Mouse (Mus musculus) forebrain, embryonic 11.5 days (tissue): ENCODE data around the gene Arih1. TPM values are rescaled to one million over a fixed set of nuclear protein-coding genes. Genes with fewer than 3 reads are reported as not detected.

Experiments
- ATAC-seq: fragments of 200-750 bp; cut with Nextera tagmentation; replicated peaks from 2 replicates; pipeline ENCODE4 v1.8.0; 2017; ENCODE audit warnings: moderate TSS enrichment; ENCODE audit not compliant: low FRiP score
- DNase-seq: peaks from one replicate; pipeline ENCODE4 v3.0.0-alpha.2; 2017; ENCODE audit warnings: low spot score
- H3K27ac ChIP-seq: fragments of 300-500 bp; sonication (generic); 2 replicates; pipeline ENCODE4 v1.5.1; 2014; ENCODE audit warnings: low read depth, low read length
- H3K27me3 ChIP-seq: fragments of 300-500 bp; sonication (generic); 2 replicates; pipeline ENCODE4 v1.6.1; 2014; ENCODE audit warnings: mild to moderate bottlenecking, low read length, mixed read lengths; ENCODE audit not compliant: control insufficient read depth, insufficient read depth
- H3K36me3 ChIP-seq: fragments of 300-500 bp; sonication (generic); 2 replicates; pipeline ENCODE4 v1.6.1; 2014; ENCODE audit warnings: mild to moderate bottlenecking, low read length, moderate library complexity, mixed read lengths; ENCODE audit not compliant: control insufficient read depth, insufficient read depth
- H3K4me1 ChIP-seq: fragments of 300-500 bp; sonication (generic); replicated peaks from 2 replicates; pipeline ENCODE4 v1.6.1; 2014; ENCODE audit warnings: low read length, mixed read lengths; ENCODE audit not compliant: control insufficient read depth, insufficient read depth
- H3K4me2 ChIP-seq: fragments of 300-500 bp; sonication (generic); 2 replicates; pipeline ENCODE4 v1.6.1; 2014; ENCODE audit warnings: low read depth, mild to moderate bottlenecking, low read length, moderate library complexity, mixed read lengths; ENCODE audit not compliant: severe bottlenecking
- H3K4me3 ChIP-seq: fragments of 300-500 bp; sonication (generic); 2 replicates; pipeline ENCODE4 v1.5.1; 2014; ENCODE audit warnings: low read depth, low read length
- H3K9ac ChIP-seq: fragments of 300-500 bp; sonication (generic); 2 replicates; pipeline ENCODE4 v1.6.1; 2014; ENCODE audit warnings: low read length
- H3K9me3 ChIP-seq: fragments of 300-500 bp; sonication (generic); 2 replicates; pipeline ENCODE4 v1.6.1; 2016; ENCODE audit warnings: low read length, mixed read lengths; ENCODE audit not compliant: control insufficient read depth
- WGBS: fragments of 180-500 bp; shearing (Covaris S2); extraction: QIAGEN DNeasy Blood & Tissue Kit; methylation state at CpG from one replicate; pipeline ENCODE4 v1.1.7; 2014; 5-methylcytosine and 5-hydroxymethylcytosine counted together
- polyA plus RNA-seq: library from polyadenylated mRNA; unstranded; fragments of >200 nt; fragmentation: Nextera tagmentation; extraction: Ambion mirVana; gene quantifications from 2 replicates; pipeline ENCODE4 v1.2.1, GENCODE M21; 2014

Arih1 gene
- polyA plus RNA-seq, 1 experiment from 2014 or later = 22.8 TPM

GRCm38 (mm10) chr9:59518976-59519375 is 32.6 kb upstream of the Arih1 start:
- Histone ChIP-seq H3K4me1 (no peaks in the 10 kb centered on the region), H3K9me3 (no peaks in the 10 kb centered on the region), H3K27me3 (no peaks in the 10 kb centered on the region), H3K4me2 (no peak overlapping the region), H3K36me3 (no peaks in the 10 kb centered on the region), H3K27ac (no peak overlapping the region), H3K9ac (no peak overlapping the region), H3K4me3 (no peak overlapping the region)
- ATAC-seq (no peak), DNase-seq (no peak)
- WGBS = 93% methylated on average over 5 of the region's 5 CpGs

DNA sequence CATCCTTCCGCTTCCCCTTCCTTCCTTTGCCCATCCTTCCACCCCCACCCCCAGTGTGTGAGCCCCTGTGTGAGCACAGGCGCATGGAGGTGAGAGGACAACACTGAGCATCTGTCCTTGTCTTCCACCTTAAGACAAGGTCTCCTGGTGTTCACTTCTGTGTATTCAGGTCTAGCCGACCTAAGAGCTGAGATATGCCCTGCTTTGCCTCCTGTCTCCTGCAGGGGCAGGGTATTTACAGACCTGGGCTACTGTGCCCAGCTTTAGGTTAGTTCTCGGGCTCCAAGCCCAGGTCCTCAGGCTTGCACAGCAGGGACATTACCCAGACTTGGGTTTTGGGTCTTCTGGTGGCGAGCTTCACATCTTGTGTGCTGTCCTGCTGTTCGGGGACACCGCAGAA is 30.7 kb upstream of the Arih1 start:
- Histone ChIP-seq H3K9ac (no peak overlapping the region), H3K4me3 (no peak overlapping the region), H3K9me3 (no peaks in the 10 kb centered on the region), H3K27me3 (no peaks in the 10 kb centered on the region), H3K27ac (no peak overlapping the region), H3K4me2 (no peak overlapping the region), H3K36me3 (no peaks in the 10 kb centered on the region), H3K4me1 (no peaks in the 10 kb centered on the region)
- no peak for DNase-seq
- ATAC-seq = no peak
- 57% methylated on average over 7 of the region's 7 CpGs for WGBS

DNA sequence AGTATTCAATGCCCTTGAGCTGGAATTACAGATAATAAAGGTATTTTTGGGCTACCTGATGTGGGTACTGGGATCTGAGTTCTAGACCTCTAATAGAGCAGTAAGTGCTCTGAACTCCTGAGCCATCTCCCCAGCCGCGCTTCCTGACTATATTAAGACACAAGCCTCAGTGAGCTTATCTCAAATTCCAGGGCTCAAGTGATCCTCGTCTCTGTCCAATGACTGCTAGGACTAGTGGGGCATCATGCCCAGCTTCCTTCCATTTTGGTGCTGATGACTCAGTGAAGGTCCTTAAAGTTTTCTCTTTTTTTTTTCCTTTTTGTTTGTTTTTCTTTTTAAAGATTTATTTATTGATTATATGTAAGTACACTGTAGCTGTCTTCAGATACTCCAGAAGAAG is 28.7 kb upstream of the Arih1 start:
- WGBS = 84% methylated on average over 3 of the region's 3 CpGs
- Histone ChIP-seq H3K4me2 (no peak overlapping the region), H3K4me3 (no peak overlapping the region), H3K9ac (no peak overlapping the region), H3K36me3 (no peaks in the 10 kb centered on the region), H3K27ac (no peak overlapping the region), H3K9me3 (no peaks in the 10 kb centered on the region), H3K4me1 (no peaks in the 10 kb centered on the region), H3K27me3 (no peaks in the 10 kb centered on the region)
- ATAC-seq (no peak), DNase-seq (no peak)

DNA sequence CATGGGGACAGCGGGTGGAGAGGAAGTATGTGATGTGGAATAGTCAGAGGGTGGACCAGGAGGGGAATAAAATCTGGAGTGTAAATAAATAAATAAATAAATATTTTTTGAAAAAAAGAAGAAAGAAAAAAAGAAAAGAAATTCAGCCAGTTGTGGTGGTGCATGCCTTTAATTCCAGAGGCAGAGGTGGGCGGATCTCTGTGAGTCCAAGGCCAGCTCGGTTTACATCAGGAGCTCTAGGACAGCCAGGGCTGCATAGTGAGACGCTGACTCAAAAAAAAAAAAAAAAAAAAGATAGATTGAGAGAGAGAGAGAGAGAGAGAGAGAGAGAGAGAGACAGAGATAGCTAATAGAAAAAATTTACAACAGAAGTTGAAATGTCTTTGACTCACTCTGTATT is 26.0 kb upstream of the Arih1 start:
- DNase-seq = no peak
- H3K27me3 ChIP-seq = no peaks in the 10 kb centered on the region
- H3K27ac ChIP-seq = no peak overlapping the region
- no peak overlapping the region for H3K9ac ChIP-seq
- H3K9me3 ChIP-seq = no peaks in the 10 kb centered on the region
- ATAC-seq = no peak
- WGBS = 56% methylated on average over 4 of the region's 4 CpGs
- H3K4me2 ChIP-seq = no peak overlapping the region
- H3K4me1 ChIP-seq = no peaks in the 10 kb centered on the region
- no peak overlapping the region for H3K4me3 ChIP-seq
- H3K36me3 ChIP-seq = no peaks in the 10 kb centered on the region

GRCm38 (mm10) chr9:59508146-59508545 is 21.7 kb upstream of the Arih1 start:
- no peaks in the 10 kb centered on the region for H3K27me3 ChIP-seq
- H3K36me3 ChIP-seq = no peaks in the 10 kb centered on the region
- no peak overlapping the region for H3K27ac ChIP-seq
- no peak overlapping the region for H3K4me2 ChIP-seq
- no peak overlapping the region for H3K9ac ChIP-seq
- no peaks in the 10 kb centered on the region for H3K9me3 ChIP-seq
- H3K4me3 ChIP-seq = no peak overlapping the region
- 55% methylated on average over 1 of the region's 1 CpGs for WGBS
- no peaks in the 10 kb centered on the region for H3K4me1 ChIP-seq
- no peak for DNase-seq
- no peak for ATAC-seq

DNA sequence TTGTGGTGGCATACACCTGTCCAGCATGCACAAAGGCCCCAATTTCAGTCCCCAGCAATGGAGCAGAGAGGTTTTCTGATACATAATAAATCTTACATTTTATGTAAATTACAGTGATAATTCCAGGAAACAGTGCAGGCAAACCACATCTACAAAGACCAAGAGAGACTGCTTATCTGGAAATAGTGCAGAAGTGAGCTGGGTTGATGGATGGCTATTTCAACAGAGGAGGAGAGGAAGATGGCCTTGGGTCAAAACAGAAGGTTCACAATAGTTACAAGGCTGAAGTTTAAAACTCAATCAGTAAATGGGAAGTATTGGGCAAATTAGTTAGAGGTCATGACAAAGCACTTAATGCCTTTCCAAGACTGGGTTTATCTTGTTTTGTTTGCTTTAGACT is 913 bp upstream of the Arih1 start:
- Histone ChIP-seq H3K27ac (peak overlapping the region; percentile 98; the same call in 1 of the 2 replicates), H3K4me3 (peak overlapping the region; percentile 99), H3K4me1 (no peaks in the 10 kb centered on the region), H3K9ac (peak overlapping the region; percentile 97; the same call in 1 of the 2 replicates), H3K4me2 (peak overlapping the region; percentile 94), H3K36me3 (no peaks in the 10 kb centered on the region), H3K9me3 (no peaks in the 10 kb centered on the region), H3K27me3 (no peaks in the 10 kb centered on the region)
- DNase-seq (no peak), ATAC-seq (no peak)

GRCm38 (mm10) chr9:59486076-59486518 is 321 bp downstream of the Arih1 start:
- Histone ChIP-seq H3K36me3 (no peaks in the 10 kb centered on the region), H3K27ac (peak overlapping the region; percentile 98), H3K4me1 (no peaks in the 10 kb centered on the region), H3K27me3 (no peaks in the 10 kb centered on the region), H3K9ac (peak overlapping the region; percentile 97), H3K9me3 (no peaks in the 10 kb centered on the region), H3K4me2 (peak overlapping the region; percentile 94), H3K4me3 (peak overlapping the region; percentile 99)
- WGBS = under 1% methylated on average over 58 of the region's 71 CpGs
- peak; percentile 82 for ATAC-seq
- no peak for DNase-seq

- Histone ChIP-seq H3K27me3 (no peaks in the 10 kb centered on the region), H3K4me3 (peak overlapping the region; percentile 99), H3K9ac (peak overlapping the region; percentile 97), H3K4me2 (peak overlapping the region; percentile 94), H3K27ac (peak overlapping the region; percentile 98), H3K9me3 (no peaks in the 10 kb centered on the region), H3K36me3 (no peaks in the 10 kb centered on the region), H3K4me1 (no peaks in the 10 kb centered on the region)
- ATAC-seq (peak; percentile 64), DNase-seq (peak; percentile 82)
- whole genome bisulfite sequencing = 0% methylated on average over 34 of the region's 34 CpGs
These were observed 825 bp downstream of the Arih1 start for GRCm38 (mm10) chr9:59485511-59486075.

GRCm38 (mm10) chr9:59484760-59485159 is 1.7 kb downstream of the Arih1 start:
- no peaks in the 10 kb centered on the region for H3K27me3 ChIP-seq
- no peak for DNase-seq

More at GRCm38 (mm10) chr9:59484760-59485159, 1.7 kb downstream of the Arih1 start:
- Histone ChIP-seq H3K9ac (peak overlapping the region; percentile 97; the same call in 1 of the 2 replicates), H3K4me2 (peak overlapping the region; percentile 94), H3K27ac (no peak overlapping the region), H3K4me1 (no peaks in the 10 kb centered on the region), H3K36me3 (no peaks in the 10 kb centered on the region), H3K9me3 (no peaks in the 10 kb centered on the region), H3K4me3 (peak overlapping the region; percentile 99)
- no peak for ATAC-seq
- 23% methylated on average over 7 of the region's 7 CpGs for WGBS
